ENCODE assay signal across 22 mouse cellular contexts in the genomic region with DNA sequence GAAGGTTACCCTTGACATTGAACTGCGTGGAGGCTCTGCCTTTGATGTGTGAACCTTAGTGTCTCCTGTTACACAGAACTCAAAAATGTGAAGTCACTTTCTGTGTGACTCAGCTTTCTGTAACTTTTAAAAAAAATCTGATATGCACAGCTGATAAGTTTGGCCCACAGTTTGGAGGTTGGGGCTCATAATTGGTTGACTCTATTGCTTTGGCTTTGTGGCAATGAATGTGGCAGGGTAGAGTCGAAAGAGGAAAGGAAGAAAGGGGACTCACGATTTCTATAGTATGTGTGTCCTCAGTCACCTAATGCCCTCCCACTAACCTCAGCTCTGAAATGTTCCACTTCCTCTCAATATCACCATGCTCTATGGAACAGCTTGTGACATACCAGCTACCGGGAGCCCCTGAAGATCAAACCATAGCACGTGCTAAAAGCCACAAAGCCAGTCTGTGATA.
DNase-seq lines count a peak whose midpoint lies in the region; ATAC-seq lines count a peak whose summit lies in the region.
"Had no signal": no experiment of that assay in that cellular context is flagged by ENCODE, and none has a peak within 500 bp of the region (broad histone marks: within the 10 kb centered on the region; RNA-seq: fewer than 3 reads in every experiment).

No protein-coding gene starts in this region.

- ATAC-seq in liver, embryonic 12.5 days: no peak
- no peak for ATAC-seq in liver, embryonic 11.5 days (replicated peaks; ENCODE audit: low FRiP score)
- ATAC-seq: CD4-positive, CD25-positive, alpha-beta regulatory T cell, adult 4 months; forebrain, embryonic 16.5 days had no signal

- no peaks in the 10 kb centered on the region for H3K27me3 ChIP-seq in liver, embryonic 12.5 days (replicated peaks)
- no peaks in the 10 kb centered on the region for H3K27me3 ChIP-seq in liver, embryonic 11.5 days (replicated peaks; ENCODE audit: control insufficient read depth, insufficient read depth, low read length)
- H3K27me3 ChIP-seq: hindbrain, embryonic 15.5 days; neural tube, embryonic 15.5 days; stomach, embryonic 15.5 days had no signal

- H3K4me1 ChIP-seq in liver, embryonic 12.5 days: peaks cover 57% of the 10 kb centered on the region
- H3K4me1 ChIP-seq in liver, embryonic 11.5 days (replicated peaks; ENCODE audit: control insufficient read depth, insufficient read depth, low read length): peaks cover 8% of the 10 kb centered on the region
- H3K4me1 ChIP-seq: hindbrain, embryonic 15.5 days; stomach, embryonic 15.5 days had no signal

- H3K4me3 ChIP-seq in liver, embryonic 12.5 days: no peak overlapping the region
- H3K4me3 ChIP-seq in liver, embryonic 11.5 days (ENCODE audit: low read depth, low read length): no peak overlapping the region
- H3K4me3 ChIP-seq: forebrain, embryonic 10.5 days; hindbrain, embryonic 15.5 days; neural tube, embryonic 15.5 days; stomach, embryonic 15.5 days had no signal

- H3K9ac ChIP-seq in liver, embryonic 12.5 days: no peak overlapping the region
- H3K9ac ChIP-seq in liver, embryonic 11.5 days (ENCODE audit: low read depth, low read length): no peak overlapping the region
- H3K9ac ChIP-seq: hindbrain, embryonic 15.5 days; neural tube, embryonic 15.5 days; stomach, embryonic 15.5 days had no signal

- H3K36me3 ChIP-seq in liver, embryonic 12.5 days: no peaks in the 10 kb centered on the region
- no peaks in the 10 kb centered on the region for H3K36me3 ChIP-seq in liver, embryonic 11.5 days (ENCODE audit: control insufficient read depth, insufficient read depth, low read length)
- H3K36me3 ChIP-seq: forebrain, embryonic 10.5 days; hindbrain, embryonic 15.5 days; neural tube, embryonic 15.5 days; stomach, embryonic 15.5 days had no signal

- H3K9me3 ChIP-seq in liver, embryonic 12.5 days (replicated peaks): no peaks in the 10 kb centered on the region
- no peaks in the 10 kb centered on the region for H3K9me3 ChIP-seq in liver, embryonic 11.5 days (ENCODE audit: control insufficient read depth, low read length)
- H3K9me3 ChIP-seq: forebrain, embryonic 10.5 days; hindbrain, embryonic 15.5 days; neural tube, embryonic 15.5 days; stomach, embryonic 15.5 days had no signal

- peak overlapping the region; percentile 30; the same call in 1 of the 2 replicates for H3K27ac ChIP-seq in liver, embryonic 12.5 days
- no peak overlapping the region for H3K27ac ChIP-seq in liver, embryonic 11.5 days (ENCODE audit: low read depth, low read length)
- H3K27ac ChIP-seq: forebrain, embryonic 10.5 days; hindbrain, embryonic 15.5 days; kidney, postnatal 0 days; neural tube, embryonic 15.5 days; stomach, embryonic 15.5 days had no signal

- 53% methylated on average over 5 of the region's 5 CpGs for WGBS in liver, embryonic 12.5 days (ENCODE audit: insufficient replicate concordance)
- WGBS in liver, embryonic 11.5 days: 75% methylated on average over 5 of the region's 5 CpGs

- peak; percentile 21 for DNase-seq in adrenal gland, adult 2 months
- no peak for DNase-seq in adrenal gland, postnatal 25 days
- no peak for DNase-seq in liver, embryonic 11.5 days (ENCODE audit: low spot score)
- peak; percentile 16 for DNase-seq in c-Kit-positive CD71-negative TER-119-negative erythroid progenitor cells, embryonic 14.5 days (ENCODE audit: low read depth)
- DNase-seq in yolk sac, embryonic 10.5 days (ENCODE audit: low spot score): peak; percentile 0
- no peak for DNase-seq in cerebellum, adult 9-10 months
- DNase-seq: cerebellum, adult 2 months; gastrocnemius, postnatal 14 days; heart, postnatal 4 days; kidney, adult 2 months; left cerebral cortex, postnatal 4 days; lung, postnatal 4 days; right cerebral cortex, adult 18-20 months; thymus, postnatal 25 days had no signal

- no peak overlapping the region for H3K4me2 ChIP-seq in liver, embryonic 12.5 days
- no peak overlapping the region for H3K4me2 ChIP-seq in liver, embryonic 11.5 days
- H3K4me2 ChIP-seq: hindbrain, embryonic 15.5 days; neural tube, embryonic 15.5 days; stomach, embryonic 15.5 days had no signal

Comparison
In these comparisons a context has a peak if more than half of its experiments do, and no peak if none do; other contexts are left out.
1. DNase-seq: peak in adrenal gland, adult 2 months (single experiment), c-Kit-positive CD71-negative TER-119-negative erythroid progenitor cells, embryonic 14.5 days (single experiment) and yolk sac, embryonic 10.5 days (single experiment); none in adrenal gland, postnatal 25 days (single experiment), liver, embryonic 11.5 days (single experiment) and cerebellum, adult 9-10 months (single experiment).